8 mouse cellular contexts compared by ENCODE assay signal in genomic region chr12:99406254-99406653, GRCm38 (mm10).
DNase-seq lines count a peak whose midpoint lies in the region; ATAC-seq and TF ChIP-seq lines count a peak whose summit lies in the region.

No protein-coding gene starts in this region.

- ATAC-seq in neural tube, embryonic 15.5 days (ENCODE audit: low FRiP score) = no peak
- ATAC-seq in hindbrain, postnatal 0 days = no peak
- no peak for ATAC-seq in limb, embryonic 15.5 days (ENCODE audit: insufficient number of reproducible peaks, low FRiP score, low TSS enrichment, low read depth)
- peak; percentile 49; the same call in 1 of the 2 replicates for ATAC-seq in stomach, embryonic 15.5 days (ENCODE audit: insufficient read depth, low FRiP score, low read depth)

- no peaks in the 10 kb centered on the region for H3K27me3 ChIP-seq in neural tube, embryonic 15.5 days (replicated peaks)
- no peaks in the 10 kb centered on the region for H3K27me3 ChIP-seq in hindbrain, postnatal 0 days (ENCODE audit: insufficient read depth, low read length)
- H3K27me3 ChIP-seq in limb, embryonic 15.5 days = no peaks in the 10 kb centered on the region
- H3K27me3 ChIP-seq in stomach, embryonic 15.5 days (replicated peaks) = no peaks in the 10 kb centered on the region

- TF ChIP-seq CTCF in hindbrain, postnatal 0 days (IDR thresholded peaks at IDR 0.05; ENCODE audit: low read depth) = no peak

- H3K4me3 ChIP-seq in neural tube, embryonic 15.5 days (replicated peaks) = no peak overlapping the region
- H3K4me3 ChIP-seq in hindbrain, postnatal 0 days (ENCODE audit: low read length) = no peak overlapping the region
- no peak overlapping the region for H3K4me3 ChIP-seq in limb, embryonic 15.5 days
- H3K4me3 ChIP-seq in stomach, embryonic 15.5 days (replicated peaks) = no peak overlapping the region

- intact Hi-C loops in left cerebral cortex, postnatal 25 days (cut with DNase I) = no loop called here

- H3K36me3 ChIP-seq in neural tube, embryonic 15.5 days = no peaks in the 10 kb centered on the region
- H3K36me3 ChIP-seq in hindbrain, postnatal 0 days (ENCODE audit: insufficient read depth, low read length) = no peaks in the 10 kb centered on the region
- no peaks in the 10 kb centered on the region for H3K36me3 ChIP-seq in limb, embryonic 15.5 days
- no peaks in the 10 kb centered on the region for H3K36me3 ChIP-seq in stomach, embryonic 15.5 days

- H3K4me2 ChIP-seq in neural tube, embryonic 15.5 days = no peak overlapping the region
- H3K4me2 ChIP-seq in hindbrain, postnatal 0 days (ENCODE audit: low read depth, low read length) = no peak overlapping the region
- H3K4me2 ChIP-seq in limb, embryonic 15.5 days = no peak overlapping the region
- peak overlapping the region; percentile 51 for H3K4me2 ChIP-seq in stomach, embryonic 15.5 days

- H3K4me1 ChIP-seq in neural tube, embryonic 15.5 days = peaks cover 9% of the 10 kb centered on the region
- H3K4me1 ChIP-seq in hindbrain, postnatal 0 days (ENCODE audit: insufficient read depth, low read length) = no peaks in the 10 kb centered on the region
- H3K4me1 ChIP-seq in limb, embryonic 15.5 days = peaks cover 16% of the 10 kb centered on the region; the same call in 1 of the 2 replicates
- peaks cover 8% of the 10 kb centered on the region for H3K4me1 ChIP-seq in stomach, embryonic 15.5 days

- no peak overlapping the region for H3K27ac ChIP-seq in neural tube, embryonic 15.5 days (replicated peaks)
- H3K27ac ChIP-seq in hindbrain, postnatal 0 days = no peak overlapping the region
- H3K27ac ChIP-seq in limb, embryonic 15.5 days = peak overlapping the region; percentile 29; the same call in 1 of the 2 replicates
- peak overlapping the region; percentile 82 for H3K27ac ChIP-seq in stomach, embryonic 15.5 days

- DNase-seq in neural tube, embryonic 10.5 days (ENCODE audit: extremely low spot score, low spot score) = peak; percentile 33
- peak; percentile 50 for DNase-seq in embryo, embryonic 10.5 days (ENCODE audit: low spot score)
- peak; percentile 40 for DNase-seq in hindbrain, postnatal 0 days (ENCODE audit: low spot score)
- no peak for DNase-seq in left cerebral cortex, postnatal 25 days (ENCODE audit: low spot score in 2 of 2)
- DNase-seq in adrenal gland, adult 18-20 months (ENCODE audit: low spot score in 2 of 2) = no peak

- 11% methylated on average over 9 of the region's 9 CpGs for WGBS in neural tube, embryonic 15.5 days
- WGBS in hindbrain, postnatal 0 days = 30% methylated on average over 9 of the region's 9 CpGs
- WGBS in limb, embryonic 15.5 days = 24% methylated on average over 9 of the region's 9 CpGs
- 11% methylated on average over 9 of the region's 9 CpGs for WGBS in stomach, embryonic 15.5 days

- no peaks in the 10 kb centered on the region for H3K9me3 ChIP-seq in neural tube, embryonic 15.5 days (replicated peaks)
- H3K9me3 ChIP-seq in hindbrain, postnatal 0 days (ENCODE audit: low read length) = no peaks in the 10 kb centered on the region
- H3K9me3 ChIP-seq in limb, embryonic 15.5 days = no peaks in the 10 kb centered on the region
- no peaks in the 10 kb centered on the region for H3K9me3 ChIP-seq in stomach, embryonic 15.5 days

- H3K9ac ChIP-seq in neural tube, embryonic 15.5 days (replicated peaks) = no peak overlapping the region
- H3K9ac ChIP-seq in hindbrain, postnatal 0 days (replicated peaks; ENCODE audit: low read length) = no peak overlapping the region
- no peak overlapping the region for H3K9ac ChIP-seq in limb, embryonic 15.5 days
- no peak overlapping the region for H3K9ac ChIP-seq in stomach, embryonic 15.5 days

Comparison
In these comparisons a context has a peak if more than half of its experiments do, and no peak if none do; other contexts are left out.
1. DNase-seq: peak in neural tube, embryonic 10.5 days (single experiment), embryo, embryonic 10.5 days (single experiment) and hindbrain, postnatal 0 days (single experiment); none in left cerebral cortex, postnatal 25 days (0 of 2) and adrenal gland, adult 18-20 months (0 of 2).
2. H3K27ac ChIP-seq: peak in limb, embryonic 15.5 days (single experiment) and stomach, embryonic 15.5 days (single experiment); none in neural tube, embryonic 15.5 days (single experiment) and hindbrain, postnatal 0 days (single experiment).